Mouse (Mus musculus) liver, adult 2 months (tissue): ENCODE results near the gene Stard3. TPM values are rescaled to one million over a fixed set of nuclear protein-coding genes. Genes with fewer than 3 reads are reported as not detected.

Source experiments
- DNase-seq: peaks from one replicate; pipeline ENCODE4 v3.0.0-alpha.2; 2011; ENCODE audit warnings: low read depth, low spot score; ENCODE audit errors: extremely low read depth
- H3K27ac ChIP-seq: fragments of 200-500 bp; replicated peaks from 2 replicates; pipeline ENCODE4 v1.5.1; 2012; ENCODE audit warnings: low read depth, mild to moderate bottlenecking, control low read depth, inconsistent platforms, low read length; ENCODE audit not compliant: insufficient read depth
- H3K27me3 ChIP-seq: fragments of 200-500 bp; 2 replicates; pipeline ENCODE4 v1.6.1; 2012; ENCODE audit warnings: mild to moderate bottlenecking, moderate library complexity, low read length, inconsistent platforms; ENCODE audit not compliant: control insufficient read depth, insufficient read depth
- H3K36me3 ChIP-seq: fragments of 200-500 bp; 2 replicates; pipeline ENCODE4 v1.6.1; 2012; ENCODE audit warnings: low read length, inconsistent platforms; ENCODE audit not compliant: control insufficient read depth, insufficient read depth
- H3K4me1 ChIP-seq: fragments of 200-500 bp; 2 replicates; pipeline ENCODE4 v1.6.1; 2011; ENCODE audit warnings: low read length; ENCODE audit not compliant: control insufficient read depth, insufficient read depth
- H3K4me3 ChIP-seq: fragments of 200-500 bp; 2 replicates; pipeline ENCODE4 v1.5.1; 2011; ENCODE audit warnings: low read depth, mild to moderate bottlenecking, control low read depth, low read length, moderate library complexity; ENCODE audit not compliant: insufficient read depth
- H3K79me2 ChIP-seq: fragments of 200-500 bp; 2 replicates; pipeline ENCODE4 v1.6.1; 2012; ENCODE audit warnings: inconsistent platforms, mild to moderate bottlenecking, low read length, moderate library complexity; ENCODE audit not compliant: control insufficient read depth, insufficient read depth
- H3K9ac ChIP-seq: fragments of 200-500 bp; 2 replicates; pipeline ENCODE4 v1.6.1; 2012; ENCODE audit warnings: low read depth, mild to moderate bottlenecking, control low read depth, inconsistent platforms, low read length
- CTCF ChIP-seq: fragments of 200-500 bp; IDR thresholded peaks from 2 replicates; pipeline ENCODE4 v1.5.1; 2011; ENCODE audit warnings: low read depth, low read length, control low read depth
- POLR2A ChIP-seq: fragments of 200-500 bp; IDR thresholded peaks from 2 replicates; pipeline ENCODE4 v1.6.1; 2011; ENCODE audit warnings: low read length, control low read depth; ENCODE audit not compliant: insufficient read depth; ENCODE audit errors: extremely low read depth
- WGBS: fragments of 180-500 bp; shearing (Covaris S2); methylation state at CpG from one replicate; pipeline ENCODE4 v1.1.7; 2018; 5-methylcytosine and 5-hydroxymethylcytosine counted together
- polyA plus RNA-seq: library from polyadenylated mRNA; depleted of rRNA; stranded (reverse); fragments of >200 nt; gene quantifications from 2 replicates; pipeline ENCODE4 v1.2.3, GENCODE M21; 2012
- total RNA-seq: library from RNA; depleted of rRNA; stranded (reverse); fragments of >200 nt; gene quantifications from 2 replicates; pipeline ENCODE4 v1.2.3, GENCODE M21; 2014

Gene Stard3
- total and polyA plus RNA-seq, 2 experiments: 11.9 to 41.1 TPM

DNA sequence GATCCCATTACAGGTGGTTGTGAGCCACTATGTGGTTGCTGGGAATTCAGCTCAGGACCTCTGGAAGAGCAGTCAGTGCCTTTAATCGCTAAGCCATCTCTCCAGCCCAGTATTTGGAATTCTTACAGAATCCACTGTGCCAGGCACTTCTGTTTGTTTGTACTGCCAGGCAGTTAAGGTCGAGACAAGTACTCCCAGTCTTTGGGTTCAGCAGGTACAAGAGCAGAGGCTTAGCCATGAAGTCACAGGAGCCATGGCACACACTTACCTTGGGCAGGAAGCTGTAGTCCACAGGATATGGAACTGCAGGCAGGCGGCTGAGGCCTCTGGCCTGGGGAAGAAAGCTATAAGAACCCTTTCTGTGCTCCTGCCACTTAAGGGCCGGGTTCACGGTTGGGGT, 5.6 kb downstream of the Stard3 start:
- Histone ChIP-seq H3K4me3 (no peak overlapping the region), H3K79me2 (peaks cover 41% of the 10 kb centered on the region; the same call in 1 of the 2 replicates), H3K4me1 (peaks cover 10% of the 10 kb centered on the region), H3K27ac (no peak overlapping the region), H3K27me3 (no peaks in the 10 kb centered on the region), H3K9ac (no peak overlapping the region), H3K36me3 (no peaks in the 10 kb centered on the region)
- 59% methylated on average over 5 of the region's 5 CpGs for WGBS
- no peak for TF ChIP-seq CTCF
- TF ChIP-seq POLR2A: no peak
- DNase-seq: peak; percentile 56

DNA sequence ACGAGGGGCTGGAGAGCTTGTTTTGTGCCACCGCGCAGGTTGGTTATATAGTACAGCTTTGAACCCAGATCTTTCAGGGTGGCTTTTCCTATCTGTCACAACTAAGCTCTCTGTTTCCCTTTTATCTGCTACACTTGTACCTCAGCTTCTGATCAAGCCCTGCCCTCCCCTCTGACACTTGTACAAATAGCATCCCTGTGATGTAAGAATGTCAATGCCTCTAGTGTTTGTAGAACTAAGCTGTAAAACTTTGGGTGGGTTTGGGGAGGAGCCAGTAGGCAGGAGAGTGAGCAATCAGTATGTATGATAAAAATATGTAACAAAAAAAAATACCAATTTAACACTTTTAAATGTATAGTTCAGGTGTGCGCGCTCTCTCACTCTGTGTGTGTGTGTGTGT, 6.2 kb downstream of the Stard3 start:
- TF ChIP-seq CTCF (no peak), POLR2A (no peak)
- Histone ChIP-seq H3K27ac (no peak overlapping the region), H3K9ac (no peak overlapping the region), H3K36me3 (no peaks in the 10 kb centered on the region), H3K27me3 (no peaks in the 10 kb centered on the region), H3K4me1 (peaks cover 5% of the 10 kb centered on the region; the same call in 1 of the 2 replicates), H3K79me2 (peaks cover 35% of the 10 kb centered on the region; the same call in 1 of the 2 replicates), H3K4me3 (no peak overlapping the region)
- 82% methylated on average over 5 of the region's 5 CpGs for WGBS
- DNase-seq: no peak

- DNase-seq: no peak
- TF ChIP-seq POLR2A (no peak), CTCF (no peak)
- Histone ChIP-seq H3K4me1 (peaks cover 3% of the 10 kb centered on the region; the same call in 1 of the 2 replicates), H3K36me3 (no peaks in the 10 kb centered on the region), H3K4me3 (no peak overlapping the region), H3K27ac (no peak overlapping the region), H3K27me3 (no peaks in the 10 kb centered on the region), H3K9ac (no peak overlapping the region), H3K79me2 (peaks cover 20% of the 10 kb centered on the region; the same call in 1 of the 2 replicates)
- WGBS: 69% methylated on average over 10 of the region's 10 CpGs
These were observed 8.1 kb downstream of the Stard3 start for GRCm38 (mm10) chr11:98366290-98366689.

GRCm38 (mm10) chr11:98367171-98367862, 9.1 kb downstream of the Stard3 start:
- TF ChIP-seq CTCF (no peak), POLR2A (no peak)
- Histone ChIP-seq H3K79me2 (peaks cover 13% of the 10 kb centered on the region; the same call in 1 of the 2 replicates), H3K27ac (no peak overlapping the region), H3K4me3 (no peak overlapping the region), H3K9ac (no peak overlapping the region), H3K36me3 (no peaks in the 10 kb centered on the region), H3K4me1 (peaks cover 3% of the 10 kb centered on the region; the same call in 1 of the 2 replicates), H3K27me3 (no peaks in the 10 kb centered on the region)
- 88% methylated on average over 10 of the region's 10 CpGs for WGBS
- no peak for DNase-seq

DNA sequence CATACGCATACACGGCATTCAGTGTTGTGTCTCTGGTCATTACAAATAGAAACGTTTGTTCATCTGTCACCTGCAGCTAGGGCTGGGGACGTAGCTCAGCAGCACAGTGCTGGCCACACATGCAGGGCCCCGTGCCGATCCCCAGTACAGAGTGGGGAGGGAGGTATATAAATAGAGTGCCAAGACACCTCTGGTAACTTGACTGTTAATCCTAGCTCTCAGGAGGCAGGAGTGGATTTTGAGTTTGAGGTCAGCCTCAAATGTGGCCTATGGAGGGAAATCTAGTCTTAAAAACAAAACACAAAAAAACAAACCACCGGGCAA, 9.7 kb downstream of the Stard3 start:
- Histone ChIP-seq H3K79me2 (peaks cover 9% of the 10 kb centered on the region; the same call in 1 of the 2 replicates), H3K4me3 (no peak overlapping the region), H3K27ac (no peak overlapping the region), H3K27me3 (no peaks in the 10 kb centered on the region), H3K9ac (no peak overlapping the region), H3K36me3 (no peaks in the 10 kb centered on the region), H3K4me1 (peaks cover 3% of the 10 kb centered on the region; the same call in 1 of the 2 replicates)
- no peak for DNase-seq
- TF ChIP-seq POLR2A (no peak), CTCF (no peak)
- 86% methylated on average over 7 of the region's 7 CpGs for WGBS

- H3K27me3 ChIP-seq: no peaks in the 10 kb centered on the region
- TF ChIP-seq POLR2A: no peak
- no peak for TF ChIP-seq CTCF
- H3K79me2 ChIP-seq: peaks cover 9% of the 10 kb centered on the region; the same call in 1 of the 2 replicates
- H3K27ac ChIP-seq: no peak overlapping the region
- no peak for DNase-seq
- H3K4me1 ChIP-seq: no peaks in the 10 kb centered on the region
- H3K9ac ChIP-seq: no peak overlapping the region
- WGBS: 86% methylated on average over 6 of the region's 6 CpGs
- H3K4me3 ChIP-seq: no peak overlapping the region
- no peaks in the 10 kb centered on the region for H3K36me3 ChIP-seq
These were observed 11.2 kb downstream of the Stard3 start for GRCm38 (mm10) chr11:98369337-98369736.
